Mouse (Mus musculus) telencephalon, adult 2 months (tissue): ENCODE measurements around the gene Eva1c.

ENCODE experiments used
- DNase-seq: peaks from one replicate; pipeline ENCODE4 v3.0.0-alpha.2; 2011; ENCODE audit warnings: low read depth, low spot score

Eva1c gene

GRCm38 (mm10) chr16:90864693-90865092 is 38.2 kb downstream of the Eva1c start:
- DNase-seq, result no peak

- DNase-seq, result no peak
These were observed 39.1 kb downstream of the Eva1c start for GRCm38 (mm10) chr16:90865652-90866051.

- no peak for DNase-seq
These were observed 41.6 kb downstream of the Eva1c start for GRCm38 (mm10) chr16:90868129-90868528.

GRCm38 (mm10) chr16:90869361-90869760 is 42.8 kb downstream of the Eva1c start:
- no peak for DNase-seq

GRCm38 (mm10) chr16:90872936-90873335 is 46.4 kb downstream of the Eva1c start:
- no peak for DNase-seq

GRCm38 (mm10) chr16:90874536-90874935 is 48.0 kb downstream of the Eva1c start:
- DNase-seq, result no peak

GRCm38 (mm10) chr16:90878135-90878860 is 51.8 kb downstream of the Eva1c start:
- DNase-seq, result no peak

DNA sequence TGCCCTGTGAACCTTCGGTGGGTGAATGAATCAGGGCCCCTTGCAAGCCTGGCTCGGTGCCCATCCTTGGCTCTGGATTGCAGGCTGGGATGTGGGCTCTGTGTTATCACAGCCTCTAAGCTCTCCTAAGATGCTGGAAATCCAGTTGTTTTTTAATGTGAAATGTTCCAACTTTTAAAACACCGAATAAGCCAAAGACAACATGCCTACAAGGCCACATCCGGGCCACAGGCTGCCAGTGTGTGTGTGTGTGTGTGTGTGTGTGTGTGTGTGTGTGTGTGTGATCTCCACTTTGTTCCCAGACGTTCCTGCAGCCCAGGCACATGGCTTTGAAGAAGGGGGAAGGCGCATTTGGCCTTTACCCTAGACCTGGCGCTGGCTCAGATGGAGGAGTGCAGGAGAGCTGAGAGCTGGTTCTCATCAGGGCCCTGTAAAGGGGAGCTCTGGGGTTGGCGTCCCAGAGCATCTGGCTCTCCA is 56.0 kb downstream of the Eva1c start:
- no peak for DNase-seq

- no peak for DNase-seq
These were observed 58.8 kb downstream of the Eva1c start for GRCm38 (mm10) chr16:90885351-90885750.

- no peak for DNase-seq
These were observed 59.5 kb downstream of the Eva1c start for GRCm38 (mm10) chr16:90885781-90886565.

- peak; percentile 26 for DNase-seq
These were observed 64.2 kb downstream of the Eva1c start for GRCm38 (mm10) chr16:90890683-90891082.

DNA sequence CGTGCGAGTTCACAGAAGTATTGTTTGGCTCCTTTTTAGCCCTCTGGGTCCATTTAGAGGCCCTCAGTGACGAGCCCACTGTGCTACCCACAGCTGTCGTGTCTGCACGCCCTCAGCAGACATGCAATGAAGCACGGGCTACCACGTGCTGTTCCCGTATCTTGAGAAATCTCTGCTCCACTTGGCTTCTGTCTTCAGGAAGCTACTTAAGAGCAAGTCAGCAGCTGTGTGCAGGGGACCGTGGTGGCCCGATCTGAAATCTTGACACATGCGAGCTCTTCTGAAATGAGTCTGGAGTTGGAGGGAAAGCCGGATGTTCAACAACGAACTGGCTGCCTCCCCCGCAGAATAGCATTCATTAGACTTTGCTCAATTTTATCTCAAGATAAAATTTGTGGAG is 65.1 kb downstream of the Eva1c start:
- DNase-seq, result no peak

- DNase-seq, result no peak
These were observed 65.6 kb downstream of the Eva1c start for GRCm38 (mm10) chr16:90892081-90892480.

- DNase-seq, result no peak
These were observed 66.5 kb downstream of the Eva1c start for GRCm38 (mm10) chr16:90893019-90893418.

- no peak for DNase-seq
These were observed 67.3 kb downstream of the Eva1c start for GRCm38 (mm10) chr16:90893792-90894191.

DNA sequence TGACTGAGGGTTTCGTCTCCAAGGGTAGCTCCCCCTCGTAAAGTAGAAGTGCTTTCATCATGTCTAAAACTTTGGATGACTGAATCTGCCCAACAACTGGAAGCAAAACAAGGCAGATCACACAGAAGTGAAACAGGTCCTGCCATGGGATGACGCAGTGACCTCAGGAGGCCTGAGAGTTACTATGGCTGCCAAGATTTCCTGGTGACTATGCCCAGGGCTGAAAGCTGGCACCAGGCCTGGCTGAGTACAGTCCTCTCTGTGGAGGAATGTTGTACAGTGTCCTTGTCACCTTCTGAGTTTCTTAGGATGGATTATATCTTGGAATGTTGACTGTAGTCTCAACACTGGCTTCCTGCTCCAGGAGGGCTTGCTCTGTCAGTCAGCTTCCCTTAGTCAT is 71.1 kb downstream of the Eva1c start:
- no peak for DNase-seq

DNA sequence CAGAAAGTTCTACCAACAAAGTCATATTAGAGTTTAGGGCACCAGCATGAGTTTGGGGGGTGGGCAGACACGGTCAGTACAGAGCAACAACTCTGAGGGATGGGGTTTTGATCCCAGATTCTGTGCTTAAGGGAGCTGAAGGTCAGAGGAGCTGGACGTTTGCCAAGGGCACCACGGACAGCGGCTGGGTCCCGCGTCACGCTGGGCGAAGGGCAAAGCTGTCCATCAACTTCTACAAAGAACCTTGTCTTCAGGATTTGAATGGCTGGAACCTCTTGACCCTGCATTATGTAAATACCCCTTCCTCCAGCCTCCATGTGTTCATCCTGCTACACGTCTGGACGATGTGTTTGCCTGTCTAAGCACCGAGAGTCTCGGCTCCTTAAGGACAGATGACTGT is 73.0 kb downstream of the Eva1c start:
- no peak for DNase-seq

GRCm38 (mm10) chr16:90901364-90901763 is 74.8 kb downstream of the Eva1c start:
- no peak for DNase-seq

DNA sequence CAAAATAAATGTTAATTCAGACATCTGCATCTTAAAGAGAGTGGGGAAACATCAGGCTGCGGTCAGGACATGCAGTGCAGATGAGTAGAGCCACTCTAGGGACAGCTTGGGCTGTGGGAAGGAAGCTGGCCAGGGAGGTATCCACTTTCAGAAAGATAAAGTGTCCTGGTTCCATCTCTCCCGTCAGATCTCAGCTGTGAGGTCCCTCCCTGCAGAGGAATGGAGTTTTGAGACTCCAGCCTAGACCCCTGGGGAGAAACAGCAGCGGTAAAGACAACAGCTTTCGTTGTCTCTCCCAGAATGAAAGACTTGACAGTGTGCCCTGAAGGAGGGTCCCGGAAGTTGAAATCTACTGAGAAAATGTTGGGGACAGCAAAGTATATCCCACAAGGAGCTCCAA is 76.8 kb downstream of the Eva1c start:
- no peak for DNase-seq

DNA sequence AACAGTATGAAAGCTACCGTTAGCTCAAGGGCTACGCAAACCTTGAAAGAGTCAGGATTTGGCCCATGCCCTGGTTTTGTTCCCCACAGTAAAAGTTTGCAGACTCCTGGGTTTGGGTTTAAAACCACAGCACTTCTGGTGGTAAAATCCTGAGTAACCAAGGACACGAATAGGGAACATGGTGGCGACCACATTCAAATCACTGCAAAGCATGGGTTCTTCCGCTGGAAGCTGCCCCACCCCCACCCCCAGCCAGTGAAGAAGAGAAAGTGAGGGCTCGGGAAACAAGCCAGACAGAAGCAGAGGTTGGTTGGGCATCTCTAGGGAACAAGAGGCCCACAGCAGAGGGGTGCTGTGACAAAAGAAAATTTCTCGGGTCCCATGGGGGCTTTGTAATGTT is 80.7 kb downstream of the Eva1c start:
- DNase-seq, result no peak

DNA sequence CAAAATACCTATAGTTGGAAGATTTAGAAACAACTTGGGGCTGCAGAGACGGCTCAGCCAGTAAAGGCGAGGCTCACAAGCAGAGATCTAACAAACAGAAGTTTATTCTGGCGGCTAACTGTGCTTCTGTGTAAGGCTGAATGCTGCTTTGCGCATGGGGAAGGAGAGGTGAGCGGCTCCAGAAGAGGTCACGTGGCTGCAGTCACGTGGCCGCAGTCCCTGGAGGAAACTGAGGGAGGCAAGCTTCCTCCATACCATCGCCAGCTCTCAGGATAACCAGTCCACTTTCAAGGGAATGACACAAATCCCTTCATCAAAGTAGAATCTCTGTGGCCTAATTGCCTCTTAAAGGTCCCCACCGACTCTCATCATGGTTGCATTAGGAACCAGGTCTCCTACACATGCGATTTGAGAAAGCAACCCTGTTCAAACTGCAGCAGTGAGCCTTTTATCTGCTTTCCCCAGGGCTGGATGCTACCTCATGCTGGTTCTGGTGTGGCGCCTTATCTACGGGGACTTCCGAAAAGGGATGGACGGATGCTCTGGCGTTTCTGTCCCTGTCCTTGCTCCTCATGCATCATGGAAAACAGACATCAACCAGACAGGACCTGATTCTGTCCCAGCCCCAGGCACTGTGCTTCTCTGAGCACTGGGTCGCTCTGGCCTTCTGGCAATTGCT is 84.5 kb downstream of the Eva1c start:
- DNase-seq, result no peak

- no peak for DNase-seq
These were observed 85.2 kb downstream of the Eva1c start for GRCm38 (mm10) chr16:90911766-90912165.
